Mouse (Mus musculus) liver, embryonic 12.5 days (tissue): ENCODE data around the gene 4930578C19Rik. TPM values are rescaled to one million over a fixed set of nuclear protein-coding genes. Genes with fewer than 3 reads are reported as not detected.

ENCODE experiments used
- ATAC-seq: fragments of 200-750 bp; cut with Nextera tagmentation; 2 replicates; pipeline ENCODE4 v1.8.0; 2017; ENCODE audit warnings: moderate number of reproducible peaks, mild to moderate bottlenecking, moderate library complexity
- H3K27ac ChIP-seq: fragments of 300-500 bp; sonication (generic); 2 replicates; pipeline ENCODE4 v1.5.1; 2016; ENCODE audit warnings: mild to moderate bottlenecking
- H3K27me3 ChIP-seq: fragments of 300-500 bp; sonication (generic); replicated peaks from 2 replicates; pipeline ENCODE4 v1.6.1; 2016; ENCODE audit warnings: mild to moderate bottlenecking, moderate library complexity
- H3K36me3 ChIP-seq: fragments of 300-500 bp; sonication (generic); 2 replicates; pipeline ENCODE4 v1.6.1; 2016; ENCODE audit warnings: mild to moderate bottlenecking, moderate library complexity
- H3K4me1 ChIP-seq: fragments of 300-500 bp; sonication (generic); 2 replicates; pipeline ENCODE4 v1.6.1; 2016
- H3K4me2 ChIP-seq: fragments of 300-500 bp; sonication (generic); 2 replicates; pipeline ENCODE4 v1.6.1; 2016; ENCODE audit warnings: mild to moderate bottlenecking, moderate library complexity
- H3K4me3 ChIP-seq: fragments of 300-500 bp; sonication (generic); 2 replicates; pipeline ENCODE4 v1.5.1; 2016; ENCODE audit warnings: mild to moderate bottlenecking, moderate library complexity
- H3K9ac ChIP-seq: fragments of 300-500 bp; sonication (generic); 2 replicates; pipeline ENCODE4 v1.6.1; 2016; ENCODE audit warnings: mild to moderate bottlenecking, moderate library complexity
- H3K9me3 ChIP-seq: fragments of 300-500 bp; sonication (generic); replicated peaks from 2 replicates; pipeline ENCODE4 v1.6.1; 2016; ENCODE audit warnings: mild to moderate bottlenecking, moderate library complexity
- WGBS: fragments of 180-500 bp; shearing (Covaris S2); methylation state at CpG from one replicate; pipeline ENCODE4 v1.1.7; 2016; ENCODE audit not compliant: insufficient replicate concordance; 5-methylcytosine and 5-hydroxymethylcytosine counted together
- polyA plus RNA-seq: library from polyadenylated mRNA; unstranded; fragments of >200 nt; fragmentation: Nextera tagmentation; extraction: Ambion mirVana; gene quantifications from 2 replicates; pipeline ENCODE4 v1.2.1, GENCODE M21; 2016

The 4930578C19Rik gene
- not detected in 2 replicates for polyA plus RNA-seq

- H3K4me2 ChIP-seq, result no peak within 1 kb of the TSS
- no peaks in the 10 kb centered on the region for H3K36me3 ChIP-seq
- no peak within 1 kb of the TSS for H3K27ac ChIP-seq
- no peak within 1 kb of the TSS for H3K9ac ChIP-seq
- H3K27me3 ChIP-seq, result no peaks in the 10 kb centered on the region
- ATAC-seq, result no peak
- no peak within 1 kb of the TSS for H3K4me3 ChIP-seq
- no peaks in the 10 kb centered on the region for H3K9me3 ChIP-seq
- H3K4me1 ChIP-seq, result no peaks in the 10 kb centered on the region
- WGBS, result 35% methylated on average over 8 of the region's 8 CpGs
Measured at GRCm38 (mm10) chrX:18461198-18461601, at the start of gene 4930578C19Rik. 4930578C19Rik (minus strand) TSS chrX:18461397.

GRCm38 (mm10) chrX:18467690-18468089, 6.5 kb upstream of the 4930578C19Rik start:
- H3K36me3 ChIP-seq, result no peaks in the 10 kb centered on the region
- 21% methylated on average over 1 of the region's 1 CpGs for WGBS
- no peaks in the 10 kb centered on the region for H3K9me3 ChIP-seq
- ATAC-seq, result no peak
- no peak overlapping the region for H3K27ac ChIP-seq
- H3K27me3 ChIP-seq, result no peaks in the 10 kb centered on the region
- H3K4me2 ChIP-seq, result no peak overlapping the region
- H3K9ac ChIP-seq, result no peak overlapping the region
- no peak overlapping the region for H3K4me3 ChIP-seq
- no peaks in the 10 kb centered on the region for H3K4me1 ChIP-seq

- no peaks in the 10 kb centered on the region for H3K36me3 ChIP-seq
- no peak overlapping the region for H3K4me2 ChIP-seq
- no peaks in the 10 kb centered on the region for H3K27me3 ChIP-seq
- no peaks in the 10 kb centered on the region for H3K4me1 ChIP-seq
- H3K4me3 ChIP-seq, result no peak overlapping the region
- no peaks in the 10 kb centered on the region for H3K9me3 ChIP-seq
- H3K27ac ChIP-seq, result no peak overlapping the region
- WGBS, result 70% methylated on average over 1 of the region's 1 CpGs
- ATAC-seq, result no peak
- no peak overlapping the region for H3K9ac ChIP-seq
Measured at GRCm38 (mm10) chrX:18462879-18463278, 1.7 kb upstream of the 4930578C19Rik start.

GRCm38 (mm10) chrX:18451559-18451958, 9.6 kb downstream of the 4930578C19Rik start:
- ATAC-seq, result no peak
- WGBS, result 29% methylated on average over 1 of the region's 1 CpGs

GRCm38 (mm10) chrX:18442066-18442465, 19.1 kb downstream of the 4930578C19Rik start:
- Histone ChIP-seq H3K36me3 (no peaks in the 10 kb centered on the region), H3K4me3 (no peak overlapping the region), H3K27ac (no peak overlapping the region), H3K9ac (no peak overlapping the region), H3K4me2 (no peak overlapping the region), H3K27me3 (no peaks in the 10 kb centered on the region), H3K9me3 (no peaks in the 10 kb centered on the region), H3K4me1 (no peaks in the 10 kb centered on the region)
- WGBS, result 25% methylated on average over 5 of the region's 5 CpGs
- ATAC-seq, result no peak

More at GRCm38 (mm10) chrX:18451559-18451958, 9.6 kb downstream of the 4930578C19Rik start:
- H3K4me2 ChIP-seq, result no peak overlapping the region
- H3K36me3 ChIP-seq, result no peaks in the 10 kb centered on the region
- H3K4me3 ChIP-seq, result no peak overlapping the region
- H3K27me3 ChIP-seq, result no peaks in the 10 kb centered on the region
- no peaks in the 10 kb centered on the region for H3K9me3 ChIP-seq
- no peak overlapping the region for H3K9ac ChIP-seq
- no peak overlapping the region for H3K27ac ChIP-seq
- H3K4me1 ChIP-seq, result no peaks in the 10 kb centered on the region

- Histone ChIP-seq H3K4me3 (no peak overlapping the region), H3K9me3 (no peaks in the 10 kb centered on the region), H3K27ac (no peak overlapping the region), H3K4me2 (no peak overlapping the region), H3K4me1 (no peaks in the 10 kb centered on the region), H3K27me3 (no peaks in the 10 kb centered on the region), H3K9ac (no peak overlapping the region), H3K36me3 (no peaks in the 10 kb centered on the region)
- ATAC-seq, result no peak
- 66% methylated on average over 3 of the region's 3 CpGs for WGBS
Measured at GRCm38 (mm10) chrX:18425451-18425850, 35.7 kb downstream of the 4930578C19Rik start.

- no peak for ATAC-seq
- Histone ChIP-seq H3K4me1 (no peaks in the 10 kb centered on the region), H3K9ac (no peak overlapping the region), H3K4me2 (no peak overlapping the region), H3K36me3 (no peaks in the 10 kb centered on the region), H3K27me3 (no peaks in the 10 kb centered on the region), H3K4me3 (no peak overlapping the region), H3K27ac (no peak overlapping the region), H3K9me3 (no peaks in the 10 kb centered on the region)
- WGBS, result 88% methylated on average over 4 of the region's 4 CpGs
Measured at GRCm38 (mm10) chrX:18423206-18423605, 38.0 kb downstream of the 4930578C19Rik start.

GRCm38 (mm10) chrX:18420161-18420784, 40.9 kb downstream of the 4930578C19Rik start:
- Histone ChIP-seq H3K9ac (no peak overlapping the region), H3K4me3 (no peak overlapping the region), H3K4me2 (no peak overlapping the region), H3K36me3 (no peaks in the 10 kb centered on the region), H3K27ac (no peak overlapping the region), H3K4me1 (no peaks in the 10 kb centered on the region), H3K9me3 (no peaks in the 10 kb centered on the region), H3K27me3 (no peaks in the 10 kb centered on the region)
- ATAC-seq, result no peak
- WGBS, result 83% methylated on average over 4 of the region's 4 CpGs

- H3K9me3 ChIP-seq, result no peaks in the 10 kb centered on the region
- no peak overlapping the region for H3K27ac ChIP-seq
- no peaks in the 10 kb centered on the region for H3K4me1 ChIP-seq
- 32% methylated on average over 1 of the region's 1 CpGs for WGBS
- no peak overlapping the region for H3K9ac ChIP-seq
- ATAC-seq, result no peak
- no peak overlapping the region for H3K4me2 ChIP-seq
- no peak overlapping the region for H3K4me3 ChIP-seq
- H3K27me3 ChIP-seq, result no peaks in the 10 kb centered on the region
- no peaks in the 10 kb centered on the region for H3K36me3 ChIP-seq
Measured at GRCm38 (mm10) chrX:18418977-18419376, 42.2 kb downstream of the 4930578C19Rik start.

- Histone ChIP-seq H3K4me1 (no peaks in the 10 kb centered on the region), H3K27me3 (no peaks in the 10 kb centered on the region), H3K36me3 (no peaks in the 10 kb centered on the region), H3K9me3 (no peaks in the 10 kb centered on the region), H3K9ac (no peak overlapping the region), H3K27ac (no peak overlapping the region), H3K4me2 (no peak overlapping the region), H3K4me3 (no peak overlapping the region)
- ATAC-seq, result no peak
- 71% methylated on average over 2 of the region's 2 CpGs for WGBS
Measured at GRCm38 (mm10) chrX:18414560-18414959, 46.6 kb downstream of the 4930578C19Rik start.

GRCm38 (mm10) chrX:18411071-18411840, 49.9 kb downstream of the 4930578C19Rik start:
- H3K9me3 ChIP-seq, result no peaks in the 10 kb centered on the region
- no peaks in the 10 kb centered on the region for H3K27me3 ChIP-seq
- no peak for ATAC-seq
- H3K4me3 ChIP-seq, result no peak overlapping the region
- H3K4me1 ChIP-seq, result no peaks in the 10 kb centered on the region
- no peak overlapping the region for H3K4me2 ChIP-seq
- WGBS, result 68% methylated on average over 10 of the region's 10 CpGs
- H3K9ac ChIP-seq, result no peak overlapping the region
- no peaks in the 10 kb centered on the region for H3K36me3 ChIP-seq
- no peak overlapping the region for H3K27ac ChIP-seq

GRCm38 (mm10) chrX:18409598-18409997, 51.6 kb downstream of the 4930578C19Rik start:
- no peak for ATAC-seq
- Histone ChIP-seq H3K36me3 (no peaks in the 10 kb centered on the region), H3K4me1 (no peaks in the 10 kb centered on the region), H3K9me3 (no peaks in the 10 kb centered on the region), H3K27ac (no peak overlapping the region), H3K27me3 (no peaks in the 10 kb centered on the region), H3K4me3 (no peak overlapping the region), H3K4me2 (no peak overlapping the region), H3K9ac (no peak overlapping the region)
- WGBS, result 46% methylated on average over 2 of the region's 2 CpGs
